Mouse (Mus musculus) monocyte, adult 5-6 weeks (primary cell): ENCODE data around the gene Abr. TPM values are rescaled to one million over a fixed set of nuclear protein-coding genes. Genes with fewer than 3 reads are reported as not detected.

ENCODE experiments used
- ATAC-seq: fragments of 153-309, 156-312 bp; replicated peaks from 2 replicates; pipeline ENCODE4 v1.8.0; 2017; ENCODE audit warnings: mild to moderate bottlenecking; ENCODE audit not compliant: low TSS enrichment, insufficient number of reproducible peaks, severe bottlenecking, poor library complexity, low FRiP score
- total RNA-seq: library from RNA; stranded (forward); fragments of 200-1000, 200-491, 200-594 nt; gene quantifications from 3 replicates; pipeline ENCODE4 v1.2.3, GENCODE M21; 2017

The Abr gene
- 129 to 139 TPM (median 130 TPM) in 3 replicates for total RNA-seq

- no peak for ATAC-seq
These were observed at the start of gene Abr for GRCm38 (mm10) chr11:76622152-76622565. Gene Abr, minus strand, starts transcription at chr11:76622314.

- no peak for ATAC-seq
These were observed 45.7 kb upstream of the Abr start for GRCm38 (mm10) chr11:76667807-76668206.

GRCm38 (mm10) chr11:76666002-76666649 is 44.0 kb upstream of the Abr start:
- no peak for ATAC-seq

DNA sequence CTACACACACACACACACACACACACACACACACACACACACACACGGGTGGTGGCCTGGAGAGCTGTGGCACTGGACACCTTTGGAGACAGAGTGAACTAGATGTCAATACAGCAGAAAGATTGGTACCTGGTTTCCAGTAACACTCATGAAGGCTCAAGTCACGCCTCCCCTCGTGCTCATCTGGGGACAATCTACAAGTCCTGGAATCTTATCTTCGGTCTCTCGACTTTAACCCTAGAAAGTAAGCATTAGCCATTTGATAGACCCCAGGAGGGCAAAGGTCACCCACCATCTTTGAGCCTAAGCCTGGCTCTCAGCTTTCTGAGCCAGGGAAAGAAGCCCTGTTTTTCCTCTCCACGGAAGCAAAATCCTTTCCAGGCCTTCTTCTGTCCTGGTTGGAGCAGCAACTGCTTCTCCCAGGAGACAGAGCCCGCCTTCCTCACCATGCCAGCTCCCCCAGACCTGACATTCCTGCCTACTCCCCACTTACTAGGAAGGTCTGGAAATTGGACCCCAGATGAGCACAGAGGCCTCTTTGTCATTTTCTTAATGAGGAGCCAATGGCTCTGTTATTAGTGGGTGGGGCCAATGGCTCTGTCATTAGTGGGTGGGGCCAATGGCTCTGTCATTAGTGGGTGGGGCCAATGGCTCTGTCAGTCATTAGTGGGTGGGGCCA is 39.8 kb upstream of the Abr start:
- ATAC-seq, result no peak

GRCm38 (mm10) chr11:76659138-76659930 is 37.2 kb upstream of the Abr start:
- ATAC-seq, result no peak

GRCm38 (mm10) chr11:76657450-76657970 is 35.4 kb upstream of the Abr start:
- no peak for ATAC-seq

DNA sequence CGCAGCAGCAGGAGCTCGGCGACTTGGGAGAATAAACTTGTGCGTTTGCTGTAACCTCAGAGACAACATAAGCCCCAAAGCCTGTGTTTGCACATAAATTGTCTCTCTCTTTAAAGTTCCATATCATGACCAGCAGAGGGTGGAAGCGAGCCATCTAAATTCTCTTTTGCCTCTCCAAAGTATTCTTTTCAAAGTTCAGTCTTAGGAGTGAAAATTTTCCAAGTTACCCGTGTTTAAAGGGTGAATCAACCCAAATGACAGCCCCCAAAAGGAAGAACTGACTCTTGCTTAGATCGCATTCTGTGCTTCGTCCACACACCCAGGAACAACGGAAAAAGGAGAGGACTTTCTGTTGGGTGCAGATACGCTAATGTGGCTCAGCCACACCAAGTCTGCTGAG is 33.0 kb upstream of the Abr start:
- ATAC-seq, result no peak

- no peak for ATAC-seq
These were observed 30.8 kb upstream of the Abr start for GRCm38 (mm10) chr11:76652838-76653334.

- ATAC-seq, result no peak
These were observed 28.9 kb upstream of the Abr start for GRCm38 (mm10) chr11:76650862-76651560.

- ATAC-seq, result peak; percentile 71
These were observed 25.4 kb upstream of the Abr start for GRCm38 (mm10) chr11:76647500-76647899.

DNA sequence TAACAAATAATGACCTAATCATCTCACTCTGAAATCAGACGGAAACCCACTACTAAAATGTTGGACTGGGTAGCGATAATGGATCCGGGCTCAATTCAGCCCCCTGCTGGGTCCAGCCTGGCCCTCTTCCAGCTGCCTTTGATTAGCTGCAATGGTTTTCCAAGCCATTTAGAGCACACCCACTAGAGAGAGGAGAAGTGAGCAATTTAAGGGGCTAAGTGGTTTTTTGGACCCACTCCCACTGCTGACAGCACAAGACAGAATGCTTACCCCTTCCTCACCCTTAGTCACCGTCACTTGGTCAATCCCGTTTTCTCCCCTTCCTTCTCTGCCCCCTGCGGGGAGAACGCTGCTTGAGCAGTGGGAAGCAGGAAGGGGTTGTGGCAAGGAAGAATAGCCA is 24.9 kb upstream of the Abr start:
- ATAC-seq, result no peak

DNA sequence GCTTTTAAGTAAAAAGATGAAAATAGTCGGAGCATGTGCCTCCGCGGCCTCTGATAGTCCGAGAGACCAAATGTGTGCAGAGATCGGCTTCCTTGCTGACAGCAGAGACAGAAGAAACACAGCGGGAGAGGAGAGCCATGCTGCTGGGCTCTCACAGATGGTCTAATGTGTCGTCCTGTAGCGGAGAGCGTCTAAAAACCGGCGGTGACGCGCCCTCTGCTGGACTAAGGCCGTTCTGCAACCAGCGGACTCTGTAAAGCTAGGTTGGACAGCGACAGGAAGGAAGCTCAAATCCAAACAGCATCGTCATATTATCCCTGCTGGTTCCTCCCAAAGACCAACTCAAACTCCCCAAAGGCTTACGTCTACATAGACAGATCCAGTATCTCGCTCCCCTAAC is 23.8 kb upstream of the Abr start:
- peak; percentile 89 for ATAC-seq

DNA sequence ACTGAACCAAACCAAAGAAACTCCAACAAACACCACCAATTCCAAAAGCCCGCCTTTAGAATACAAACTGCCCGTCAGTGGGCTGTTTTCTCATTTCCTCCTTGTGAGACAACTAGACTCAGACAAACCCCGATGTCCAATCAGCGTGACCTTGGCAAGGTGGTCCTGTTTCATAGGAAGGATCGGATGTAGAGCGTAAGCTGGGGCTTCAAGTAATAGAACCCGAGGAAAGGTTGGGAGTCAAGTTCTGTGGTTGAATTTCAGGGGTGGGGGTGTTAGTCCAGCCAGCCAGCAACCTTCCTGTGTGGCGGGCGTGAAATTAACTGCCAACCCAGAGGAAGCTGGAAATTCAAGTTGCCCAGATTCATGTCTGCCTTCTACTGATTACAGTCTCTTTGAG is 22.9 kb upstream of the Abr start:
- no peak for ATAC-seq

DNA sequence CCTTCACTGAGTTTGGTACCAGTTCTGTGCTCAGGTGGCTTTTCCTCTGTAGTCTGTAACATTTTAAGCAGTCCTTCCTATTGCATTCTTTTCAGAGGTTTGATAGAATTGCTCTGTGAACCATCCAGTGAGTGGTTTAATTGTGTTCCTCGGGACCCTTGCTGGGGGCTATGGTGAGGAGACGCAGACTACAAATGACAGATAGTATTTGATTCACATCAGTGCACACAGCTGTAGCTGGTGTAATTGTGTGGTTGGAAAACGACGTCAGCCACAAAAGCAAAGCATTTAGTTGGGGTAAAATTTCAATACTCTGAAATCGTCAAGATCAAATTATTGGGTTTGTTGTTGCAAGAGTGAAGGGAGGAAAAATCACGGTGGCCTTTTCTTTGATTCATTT is 22.1 kb upstream of the Abr start:
- ATAC-seq, result no peak

DNA sequence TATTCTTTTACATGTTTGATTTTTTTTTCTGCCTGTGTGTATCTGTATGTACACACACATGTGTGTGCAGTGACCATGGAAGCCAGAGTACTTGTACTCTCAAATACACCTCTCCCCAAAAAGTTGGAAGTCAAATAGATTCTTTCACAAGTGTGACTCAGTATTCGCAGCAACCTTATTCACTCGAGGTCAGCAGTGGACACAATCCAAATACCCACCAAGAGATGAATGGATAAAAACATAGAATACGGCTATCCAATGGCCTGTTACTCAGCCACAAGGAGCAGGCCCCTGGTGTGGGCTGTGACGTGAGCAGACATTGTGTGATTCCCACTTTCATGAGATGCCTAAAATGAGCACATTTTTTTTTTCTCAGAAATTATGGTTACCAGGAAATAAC is 18.1 kb upstream of the Abr start:
- ATAC-seq, result no peak

- no peak for ATAC-seq
These were observed 17.3 kb upstream of the Abr start for GRCm38 (mm10) chr11:76639269-76639985.

- ATAC-seq, result no peak
These were observed 8.4 kb upstream of the Abr start for GRCm38 (mm10) chr11:76630487-76630886.

DNA sequence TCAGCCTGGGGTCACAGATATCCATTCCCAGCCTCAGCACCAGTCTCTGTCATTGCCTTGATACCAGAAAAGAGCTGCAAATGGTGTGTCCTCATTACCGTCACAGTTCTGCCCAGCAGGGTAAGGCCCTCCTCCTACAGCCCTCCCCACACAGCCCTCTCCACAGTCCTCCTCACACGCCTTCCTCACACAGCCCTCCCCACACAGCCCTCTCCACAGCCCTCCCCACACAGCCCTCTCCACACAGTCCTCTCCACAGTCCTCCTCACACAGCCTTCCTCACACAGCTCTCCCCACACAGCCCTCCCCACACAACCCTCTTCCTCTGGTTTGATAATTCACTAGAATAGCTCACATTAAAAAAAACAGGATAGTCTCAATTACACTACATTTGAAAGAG is 7.9 kb upstream of the Abr start:
- 0 out of 2 replicates have a peak, but pooled peaks have one; percentile 5 for ATAC-seq
